8 mouse cellular contexts compared by ENCODE assay signal in genomic region chrX:11664330-11665061, GRCm38 (mm10).
A peak's percentile ranks its signal among the peaks of the same experiment; 100 is the strongest.
DNase-seq lines count a peak whose midpoint lies in the region; ATAC-seq lines count a peak whose summit lies in the region.

No protein-coding gene starts in this region.

- peak; percentile 83 for ATAC-seq in frontal cortex, adult (ENCODE audit: low TSS enrichment)
- ATAC-seq in hematopoietic stem cell, adult 5-6 weeks (replicated peaks in 1 of 2; ENCODE audit: insufficient read depth in 1 of 2, low FRiP score in 2 of 2, low TSS enrichment in 1 of 2, low read depth in 1 of 2, poor library complexity in 2 of 2, severe bottlenecking in 2 of 2): peak; percentile 65 to 84

- DNase-seq in MN1 (ENCODE audit: low spot score): peak; percentile 32
- peak; percentile 19 for DNase-seq in cerebellum, adult 8-10 months
- peak; percentile 35 to 44 for DNase-seq in layer of hippocampus, postnatal 14 days (ENCODE audit: low spot score in 2 of 2)
- peak; percentile 41 for DNase-seq in lung, postnatal 25 days (ENCODE audit: low spot score)
- peak; percentile 79 for DNase-seq in retina, embryonic 14.5 days (ENCODE audit: low spot score)
- peak; percentile 72 for DNase-seq in thymus, postnatal 4 days

Comparison
In these comparisons a context has a peak if more than half of its experiments do, and no peak if none do; other contexts are left out.
1. Peak in every context shown above with its lines: DNase-seq and ATAC-seq.
2. DNase-seq: peak in every context shown above with its lines; median percentile 79 in retina, embryonic 14.5 days; 72 in thymus, postnatal 4 days; 41 in lung, postnatal 25 days; 40 in layer of hippocampus, postnatal 14 days; 32 in MN1; 19 in cerebellum, adult 8-10 months.